Mouse (Mus musculus) ES-CJ7 (cell line): ENCODE results near the gene Ccl26.
"Not testable (repeated sequence)": the region's sequence is repeated elsewhere in the genome, so short reads cannot be mapped to it uniquely, and the experiment has no call there.

Experiments
- DNase-seq: peaks from one replicate; pipeline ENCODE4 v3.0.0; 2011; ENCODE audit warnings: low read depth, low spot score

Gene Ccl26

DNA sequence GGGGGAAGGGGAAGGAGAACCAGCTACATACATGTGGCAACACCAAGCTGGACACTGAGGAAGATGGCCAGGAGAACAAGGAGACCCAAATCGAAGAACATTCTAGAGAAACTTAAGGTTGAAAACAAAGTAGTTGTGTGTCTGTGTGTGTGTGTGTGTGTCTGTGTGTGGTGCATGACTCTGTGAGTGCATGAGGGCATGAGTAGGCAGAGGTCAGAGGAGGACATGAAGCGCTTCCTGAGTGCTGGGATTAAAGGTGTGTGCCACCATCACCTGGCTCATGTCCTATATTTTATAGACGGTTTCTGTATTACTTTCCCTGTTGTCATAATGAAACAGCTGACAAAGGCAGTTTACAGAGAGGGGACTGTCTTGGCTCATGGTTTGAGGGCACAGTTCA lies at the start of gene Ccl26:
Gene Ccl26 (minus strand): TSS at position 101 of the 400 bp plus-strand sequence.
- DNase-seq = no peak

DNA sequence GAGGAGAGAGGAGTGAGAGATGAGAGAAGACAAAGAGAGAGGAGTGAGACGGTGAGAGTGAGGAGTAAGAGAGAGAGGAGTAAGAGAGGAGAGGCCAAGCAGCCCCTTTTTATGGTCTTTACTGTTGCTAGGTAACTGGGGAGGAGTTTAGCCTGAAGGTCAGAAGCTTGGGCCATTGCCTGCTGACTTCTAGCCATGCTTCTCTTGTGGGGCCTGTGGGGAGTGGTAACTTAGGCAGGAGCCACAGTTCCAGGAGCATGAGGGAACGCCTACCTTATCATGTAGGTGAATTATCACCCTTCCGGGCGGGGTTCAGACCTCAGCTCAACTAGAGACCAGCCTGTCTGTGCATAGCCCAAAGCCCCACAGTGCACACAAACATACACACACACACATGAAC lies 46.4 kb upstream of the Ccl26 start:
- DNase-seq = no peak

DNA sequence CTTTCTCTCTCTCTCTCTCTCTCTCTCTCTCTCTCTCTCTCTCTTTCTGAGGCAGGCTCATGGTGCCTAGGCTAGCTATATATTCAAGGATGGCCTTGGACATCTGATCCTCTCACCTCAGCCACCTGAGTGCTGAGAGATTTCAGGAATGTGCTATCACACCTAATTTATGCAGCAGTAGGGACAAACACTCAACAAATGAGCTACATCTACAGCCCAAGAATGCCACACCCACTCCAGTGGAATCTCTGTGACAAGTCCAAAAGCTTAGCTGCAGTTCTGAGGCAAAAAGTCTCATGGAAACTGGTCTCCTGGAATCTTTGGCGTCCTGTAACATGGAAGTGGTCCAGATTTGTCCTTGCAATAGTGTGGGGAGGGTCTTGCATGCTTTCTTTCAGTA lies 44.2 kb upstream of the Ccl26 start:
- DNase-seq = no peak

- DNase-seq = not testable (repeated sequence)
These were observed 43.3 kb upstream of the Ccl26 start for GRCm38 (mm10) chr5:135606717-135607116.

GRCm38 (mm10) chr5:135604643-135605042 lies 41.3 kb upstream of the Ccl26 start:
- not testable (repeated sequence) for DNase-seq

DNA sequence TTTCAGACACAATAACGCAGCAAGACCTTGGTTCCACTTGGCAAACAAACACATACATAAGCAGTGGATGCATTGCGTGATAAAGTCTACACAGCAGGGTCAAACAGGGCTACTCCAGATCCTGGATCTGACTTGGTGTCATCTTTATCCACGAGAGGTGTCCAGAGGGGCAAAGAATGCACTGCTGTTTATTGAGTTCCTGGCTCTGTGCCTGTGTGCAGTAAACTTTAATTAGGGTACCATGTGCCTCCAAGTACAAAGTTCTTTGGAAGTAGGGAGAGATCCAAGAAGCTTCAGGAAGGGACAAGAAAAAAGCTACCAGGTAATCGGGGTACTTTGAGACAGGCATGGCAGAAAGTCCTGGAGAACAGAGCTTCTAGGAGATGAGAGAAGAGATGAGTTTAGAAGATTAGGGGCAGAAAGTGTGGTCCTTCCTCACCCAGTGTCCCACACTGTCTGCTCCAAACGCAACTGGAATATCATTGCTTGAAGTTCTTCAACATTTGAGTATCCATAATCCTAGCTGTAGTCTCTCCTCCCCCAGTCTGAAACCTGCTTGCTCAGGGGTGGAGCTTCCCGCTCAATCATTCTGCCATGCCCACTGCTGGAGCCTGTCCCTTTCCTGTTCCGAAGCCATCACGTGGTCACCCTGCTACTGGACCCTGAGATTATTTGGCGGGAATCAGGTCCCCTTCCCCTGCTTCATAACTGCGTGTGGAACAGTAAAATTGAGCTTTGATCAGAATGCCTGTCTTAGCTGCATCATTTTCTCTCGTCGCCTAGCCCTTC lies 26.8 kb upstream of the Ccl26 start:
- no peak for DNase-seq

DNA sequence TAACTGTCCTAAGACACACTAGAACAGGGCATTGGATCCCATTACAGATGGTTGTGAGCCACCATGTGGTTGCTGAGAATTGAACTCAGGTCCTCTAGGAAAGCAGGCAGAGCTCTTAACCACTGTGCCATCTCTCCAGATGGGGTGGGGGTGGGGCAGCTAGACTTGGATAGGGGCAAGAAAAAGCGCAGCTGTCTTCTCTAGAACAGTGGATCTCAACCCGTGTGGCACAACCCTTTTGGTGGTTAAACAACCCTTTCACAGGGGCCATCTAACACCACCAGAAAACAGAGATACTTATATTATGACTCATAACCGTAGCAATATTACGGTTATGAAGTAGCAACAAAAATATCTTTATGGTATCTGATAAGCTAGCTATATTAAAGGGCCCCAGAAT lies 24.4 kb upstream of the Ccl26 start:
- DNase-seq = no peak

GRCm38 (mm10) chr5:135585691-135586090 lies 22.3 kb upstream of the Ccl26 start:
- no peak for DNase-seq

DNA sequence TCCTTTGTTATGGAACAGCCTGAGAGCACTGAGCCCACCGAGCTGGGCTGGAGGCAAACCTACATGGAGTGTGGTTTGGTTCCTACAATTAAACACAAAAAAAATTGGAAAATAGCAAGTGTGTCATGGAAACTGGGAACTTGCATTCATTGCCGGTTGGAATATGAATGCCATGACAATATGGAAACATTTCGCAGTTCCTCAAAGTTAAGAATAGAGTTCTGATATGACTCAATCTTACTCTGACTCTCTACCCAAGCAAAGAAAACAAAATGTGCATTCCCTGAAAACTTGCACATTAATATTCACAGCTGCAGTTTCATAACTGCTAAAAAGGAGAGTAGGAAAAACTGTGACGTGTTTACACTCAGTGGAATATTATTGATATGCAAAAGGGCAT lies 19.0 kb upstream of the Ccl26 start:
- no peak for DNase-seq

GRCm38 (mm10) chr5:135579331-135579751 lies 16.0 kb upstream of the Ccl26 start:
- DNase-seq = no peak

DNA sequence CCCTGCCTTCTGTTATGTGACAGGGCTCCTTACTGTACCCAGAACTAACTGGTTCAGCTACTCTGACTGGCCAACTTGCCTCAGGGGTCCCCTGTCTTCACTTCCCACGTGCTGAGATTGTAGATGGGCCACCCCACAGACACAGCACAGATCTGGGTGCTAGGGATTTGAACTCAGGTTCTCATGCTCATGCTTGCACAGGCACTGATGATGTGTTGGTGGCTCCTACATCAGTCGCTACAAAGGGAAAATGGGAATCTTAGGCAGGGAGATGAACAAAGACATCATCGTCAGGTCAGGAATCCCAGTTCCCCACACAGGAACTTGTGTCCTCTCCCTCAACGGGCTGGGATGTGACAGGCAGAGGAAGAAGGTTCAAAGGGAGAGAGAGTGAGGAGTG lies 12.7 kb upstream of the Ccl26 start:
- DNase-seq = no peak

DNA sequence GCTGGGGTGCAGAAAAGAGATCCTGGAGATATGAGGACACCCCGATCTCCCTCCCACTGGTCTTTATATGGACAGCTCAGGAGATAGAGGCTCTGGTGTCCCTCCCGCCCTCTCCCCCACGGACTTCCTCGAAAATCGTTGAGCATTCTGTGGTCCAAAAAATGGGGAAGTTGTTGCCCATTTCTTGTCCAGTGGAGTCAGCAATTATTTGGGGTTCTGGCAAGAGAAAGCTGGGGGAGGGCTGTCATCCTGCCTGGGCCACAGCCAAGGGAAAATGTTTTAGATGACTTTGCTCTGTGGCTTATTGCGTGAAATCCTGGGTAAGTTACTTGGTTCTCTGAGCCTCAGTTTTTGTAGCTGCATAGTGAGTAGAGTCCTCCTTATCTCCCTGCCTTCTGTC lies 9.6 kb upstream of the Ccl26 start, which contains the start of gene Ccl24:
Gene Ccl24 (minus strand): TSS at position 44 of the 400 bp plus-strand sequence.
- no peak for DNase-seq

GRCm38 (mm10) chr5:135568698-135569097 lies 5.3 kb upstream of the Ccl26 start:
- peak; percentile 24 for DNase-seq

DNA sequence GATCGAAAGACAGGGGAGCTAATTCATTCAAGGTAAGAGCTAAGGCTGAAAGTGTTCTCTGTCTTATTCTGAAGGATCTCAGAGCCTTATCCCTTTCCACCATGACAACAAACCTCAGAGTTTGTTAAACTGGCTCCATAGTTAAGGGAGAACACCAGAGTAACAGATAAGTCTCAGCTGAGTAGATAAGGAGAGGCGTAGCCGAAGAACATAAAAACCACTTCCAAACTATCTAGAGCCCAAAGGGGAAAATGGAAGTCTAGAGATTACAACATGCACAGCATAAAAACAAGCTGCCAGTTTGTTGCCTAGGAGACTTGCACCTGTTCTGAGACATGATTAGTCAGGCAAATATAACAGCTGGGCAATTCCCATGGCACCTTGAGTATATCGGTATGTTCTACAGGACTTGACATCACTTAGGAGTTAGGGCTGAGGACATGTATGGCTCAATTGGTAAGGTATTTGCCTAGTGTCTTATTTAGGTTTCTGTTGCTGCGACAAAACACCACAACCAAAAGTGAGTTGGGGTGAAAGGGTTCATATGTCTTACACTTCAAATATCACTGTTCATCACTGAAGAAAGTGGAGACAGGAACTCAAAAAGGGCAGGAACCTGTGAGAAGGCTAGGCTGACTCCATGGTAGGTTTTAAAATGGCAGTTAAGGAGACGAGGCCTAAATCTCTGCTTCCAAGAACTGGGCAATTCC lies 4.3 kb upstream of the Ccl26 start:
- no peak for DNase-seq

GRCm38 (mm10) chr5:135557671-135558070 lies 5.7 kb downstream of the Ccl26 start:
- no peak for DNase-seq

DNA sequence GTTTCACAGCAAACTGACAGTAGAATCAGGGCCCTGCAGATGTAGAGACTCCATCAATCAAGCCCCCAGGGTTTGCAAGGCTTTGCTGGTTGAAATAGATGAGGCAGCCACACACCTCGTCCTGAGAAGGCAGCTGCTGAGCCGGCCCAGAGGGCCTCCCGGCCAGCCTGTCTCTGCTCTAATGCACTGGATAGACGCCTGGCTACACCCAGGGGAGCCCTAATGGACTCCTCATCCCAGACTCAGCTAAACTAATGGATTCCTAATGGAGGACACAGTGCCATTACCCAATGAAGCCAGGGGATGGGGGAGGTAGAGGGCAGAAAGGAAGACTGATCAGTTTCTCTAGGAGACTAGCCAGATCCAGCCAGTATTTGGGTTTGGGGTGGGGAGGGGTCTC lies 6.3 kb downstream of the Ccl26 start:
- DNase-seq = no peak

DNA sequence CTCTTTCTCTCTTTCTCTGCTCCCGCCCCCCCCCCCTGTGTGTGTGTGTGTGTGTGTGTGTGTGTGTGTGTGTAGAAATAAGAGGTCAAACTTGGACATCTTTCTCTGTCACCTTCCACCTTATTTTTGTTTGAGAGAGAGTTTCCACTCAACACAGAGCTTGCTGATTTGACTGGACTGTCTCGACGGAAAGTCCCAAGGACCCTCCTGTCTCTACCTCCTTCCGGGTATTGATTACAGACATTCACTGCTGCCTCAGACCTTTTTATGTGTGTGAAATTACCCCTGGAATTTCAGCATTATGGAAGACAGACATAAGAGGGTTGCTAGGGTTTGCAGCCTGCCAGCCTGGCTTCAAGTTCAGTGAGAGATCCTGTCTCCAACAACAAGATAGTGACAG lies 7.1 kb downstream of the Ccl26 start:
- no peak for DNase-seq

DNA sequence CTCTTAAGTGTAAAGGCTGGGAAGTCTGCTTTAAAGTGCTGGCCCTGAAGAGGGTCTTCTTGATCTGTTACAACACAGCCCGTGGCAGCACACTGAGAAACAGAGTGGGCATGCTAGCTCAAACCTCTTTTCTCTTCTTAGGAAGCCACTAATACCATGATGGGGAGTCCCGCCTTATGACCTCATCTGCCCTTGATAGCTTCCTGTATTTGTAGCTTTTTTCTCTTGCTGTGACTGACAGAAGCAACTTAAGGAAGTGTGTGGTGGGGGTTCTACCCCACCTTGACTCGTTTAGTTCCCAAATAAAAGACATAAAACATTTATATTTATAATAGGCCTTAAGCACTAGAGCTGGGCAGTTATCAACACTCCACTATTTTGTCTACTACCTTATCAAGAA lies 11.8 kb downstream of the Ccl26 start:
- DNase-seq = no peak

DNA sequence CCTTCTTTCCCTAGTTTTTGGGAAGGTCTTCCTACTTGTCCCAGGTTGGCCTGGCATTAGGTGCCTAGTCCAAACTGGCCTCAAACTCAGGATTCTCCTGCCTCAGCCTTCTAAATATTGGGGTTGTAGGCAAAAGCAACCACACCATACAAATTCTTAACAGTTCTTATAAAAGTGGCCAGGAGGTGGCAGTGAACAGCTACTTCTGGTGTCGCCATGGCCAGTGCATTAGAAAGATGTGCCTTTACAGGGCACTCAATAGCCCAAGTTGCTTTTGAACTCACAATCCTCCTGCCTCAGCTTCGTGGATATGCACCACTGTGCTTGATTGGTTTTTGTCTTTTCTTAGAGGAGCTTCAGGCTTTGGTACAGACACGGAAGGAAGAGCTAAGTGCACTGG lies 12.5 kb downstream of the Ccl26 start:
- DNase-seq = peak; percentile 44

DNA sequence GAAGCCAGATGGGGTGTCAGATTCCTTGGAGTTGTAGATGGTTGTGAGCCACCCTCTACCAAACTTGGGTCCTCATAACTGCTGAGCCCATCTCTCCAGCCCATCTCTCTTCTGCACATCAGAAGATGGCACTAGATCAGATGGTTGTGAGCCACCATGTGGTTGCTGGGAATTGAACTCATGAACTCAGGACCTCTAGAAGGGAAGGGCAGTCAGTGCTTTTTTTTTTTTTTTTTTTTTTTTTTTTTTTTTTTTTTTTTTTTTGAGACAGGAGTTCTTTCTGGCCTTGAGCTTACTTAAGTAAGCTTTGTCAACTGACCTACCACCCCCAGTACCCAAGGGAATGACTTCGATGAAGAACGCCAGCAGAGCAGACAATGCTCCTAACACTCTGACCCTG lies 15.4 kb downstream of the Ccl26 start:
- no peak for DNase-seq

GRCm38 (mm10) chr5:135544865-135545797 lies 18.2 kb downstream of the Ccl26 start, which contains the start of gene Hip1:
TSS of gene Hip1 (minus strand) at chr5:135545120.
- DNase-seq = peak; percentile 99

DNA sequence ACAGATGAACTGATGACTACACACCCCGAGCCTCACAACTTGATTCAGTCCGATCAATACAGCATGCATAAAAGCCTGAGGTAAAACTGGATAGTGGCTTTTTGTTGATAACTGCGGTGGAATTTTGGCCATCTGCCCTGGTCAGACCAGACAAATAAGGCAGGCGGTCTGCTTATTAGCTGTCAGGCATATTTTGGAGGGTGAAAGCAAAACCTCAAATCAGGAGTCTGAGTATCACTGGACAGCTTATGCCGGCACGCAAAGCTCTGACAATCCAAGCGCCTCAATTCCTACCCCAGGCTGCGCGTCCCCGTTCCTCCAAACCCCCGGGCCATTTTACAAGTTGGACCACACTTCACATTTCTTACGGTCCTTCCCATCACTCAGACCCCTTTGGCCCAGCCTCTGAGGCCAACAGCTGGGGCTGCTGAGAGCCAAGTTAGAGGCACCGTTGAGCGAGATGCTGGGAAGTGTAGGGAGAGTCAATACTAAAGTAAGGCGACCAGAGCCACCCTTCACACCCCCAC lies 19.3 kb downstream of the Ccl26 start:
- no peak for DNase-seq
